Mouse (Mus musculus): ENCODE measurements around the gene Gm21962. TPM values are rescaled to one million over a fixed set of nuclear protein-coding genes. Genes with fewer than 3 reads are reported as not detected.

Gene Gm21962
- polyA plus RNA-seq, 1 experiment from 2014 or later: not detected

Small RNA genes within 50 kb of the gene (microRNA-seq; reads per million reads assigned to microRNA genes)
- gene Gm22468: not detected

Other genes starting within 250 kb of the Gm21962 start
- 10.5 and 12.1 TPM in 2 replicates for gene Ddit4l, start 49.9 kb upstream of the Gm21962 start, polyA plus RNA-seq (2016; fragmentation: Nextera tagmentation; extraction: Ambion mirVana)
- 1,731 and 1,841 TPM in 2 replicates for gene H2afz, start 193.0 kb downstream of the Gm21962 start, polyA plus RNA-seq (2016; fragmentation: Nextera tagmentation; extraction: Ambion mirVana)
- gene Dnajb14, start 196.2 kb downstream of the Gm21962 start, polyA plus RNA-seq (2016; fragmentation: Nextera tagmentation; extraction: Ambion mirVana): 12.6 and 13.8 TPM in 2 replicates
- 97.6 and 98.1 TPM in 2 replicates for gene Lamtor3, start 247.0 kb downstream of the Gm21962 start, polyA plus RNA-seq (2016; fragmentation: Nextera tagmentation; extraction: Ambion mirVana)

All from hindbrain, embryonic 12.5 days (tissue).